Mouse (Mus musculus) liver, embryonic 14.5 days (tissue): ENCODE measurements around the gene Hif3a. TPM values are rescaled to one million over a fixed set of nuclear protein-coding genes. Genes with fewer than 3 reads are reported as not detected.

Experiments used
- ATAC-seq: fragments of 200-750 bp; cut with Nextera tagmentation; 2 replicates; pipeline ENCODE4 v1.8.0; 2017; ENCODE audit warnings: moderate number of reproducible peaks, mild to moderate bottlenecking, moderate library complexity; ENCODE audit not compliant: insufficient read depth
- DNase-seq, 3 experiments: peaks; one replicate each; pipeline ENCODE4 v3.0.0-alpha.2; 2012 to 2013; ENCODE audit warnings: low read depth in 3 of 3, low spot score in 3 of 3
- H3K27ac ChIP-seq: fragments of 300-500 bp; sonication (generic); 2 replicates; pipeline ENCODE4 v1.5.1; 2014; ENCODE audit warnings: moderate library complexity, mild to moderate bottlenecking, control low read depth, inconsistent platforms
- H3K27me3 ChIP-seq: fragments of 300-500 bp; sonication (generic); 2 replicates; pipeline ENCODE4 v1.6.1; 2014; ENCODE audit warnings: mild to moderate bottlenecking, low read length, moderate library complexity; ENCODE audit not compliant: control insufficient read depth, insufficient read depth
- H3K36me3 ChIP-seq: fragments of 300-500 bp; sonication (generic); replicated peaks from 2 replicates; pipeline ENCODE4 v1.6.1; 2014; ENCODE audit warnings: low read depth; ENCODE audit not compliant: control insufficient read depth, insufficient read depth
- H3K4me1 ChIP-seq, 2 experiments: fragments of 200-500 bp in 1 of 2; fragments of 300-500 bp in 1 of 2; sonication (generic) in 1 of 2; replicated peaks; 2 replicates each; pipeline ENCODE4 v1.6.1; 2012 to 2014; ENCODE audit warnings: antibody characterized with exemption in 1 of 2, inconsistent platforms in 1 of 2, low read length in 1 of 2; ENCODE audit not compliant: control insufficient read depth in 2 of 2, insufficient read depth in 2 of 2
- H3K4me2 ChIP-seq: fragments of 300-500 bp; sonication (generic); 2 replicates; pipeline ENCODE4 v1.6.1; 2014; ENCODE audit warnings: low read depth, mild to moderate bottlenecking, control low read depth, moderate library complexity
- H3K4me3 ChIP-seq, 2 experiments: fragments of 200-500 bp in 1 of 2; fragments of 300-500 bp in 1 of 2; sonication (generic) in 1 of 2; 2 replicates each; pipeline ENCODE4 v1.5.1; 2012 to 2014; ENCODE audit warnings: low read depth in 2 of 2, low read length in 2 of 2, mild to moderate bottlenecking in 2 of 2, control low read depth in 1 of 2, inconsistent platforms in 1 of 2, moderate library complexity in 1 of 2; ENCODE audit not compliant: insufficient read depth in 1 of 2
- H3K9ac ChIP-seq: fragments of 300-500 bp; sonication (generic); replicated peaks from 2 replicates; pipeline ENCODE4 v1.6.1; 2014; ENCODE audit warnings: mild to moderate bottlenecking, control low read depth, moderate library complexity
- H3K9me3 ChIP-seq: fragments of 300-500 bp; sonication (generic); 2 replicates; pipeline ENCODE4 v1.6.1; 2016; ENCODE audit warnings: low read length, mixed read lengths; ENCODE audit not compliant: control insufficient read depth
- CTCF ChIP-seq: IDR thresholded peaks from 2 replicates; pipeline ENCODE4 v1.5.1; 2016; ENCODE audit warnings: antibody characterized with exemption, low read depth, control low read depth
- EP300 ChIP-seq: IDR thresholded peaks from 2 replicates; pipeline ENCODE4 v1.6.1; 2016; ENCODE audit warnings: antibody characterized with exemption, low read depth
- WGBS: fragments of 180-500 bp; shearing (Covaris S2); extraction: QIAGEN DNeasy Blood & Tissue Kit; methylation state at CpG from one replicate; pipeline ENCODE4 v1.1.7; 2014; ENCODE audit not compliant: insufficient replicate concordance; 5-methylcytosine and 5-hydroxymethylcytosine counted together
- polyA plus RNA-seq, 2 experiments: library from polyadenylated mRNA; depleted of rRNA in 1 of 2; stranded (reverse) in 1 of 2; unstranded in 1 of 2; fragments of >200 nt; fragmentation: Nextera tagmentation in 1 of 2; extraction: Ambion mirVana in 1 of 2; gene quantifications; 2 replicates each; pipeline versions ENCODE4 v1.2.1 to v1.2.3; 2012 to 2014

The Hif3a gene
- polyA plus RNA-seq, 2 experiments = 9.8 to 22.8 TPM

GRCm38 (mm10) chr7:17024141-17024540 lies 38.1 kb downstream of the Hif3a start:
- Histone ChIP-seq H3K36me3 (peaks cover 27% of the 10 kb centered on the region), H3K9ac (no peak overlapping the region), H3K9me3 (no peaks in the 10 kb centered on the region), H3K4me2 (peak overlapping the region; percentile 18; the same call in 1 of the 2 replicates), H3K27me3 (no peaks in the 10 kb centered on the region), H3K4me3 (no peak overlapping the region), H3K4me1 (peaks cover 21 to 35% of the 10 kb centered on the region in 2 experiments), H3K27ac (no peak overlapping the region)
- DNase-seq (no peak), ATAC-seq (no peak)
- TF ChIP-seq EP300 = no peak
- no peak for TF ChIP-seq CTCF
- WGBS = 63% methylated on average over 6 of the region's 6 CpGs

GRCm38 (mm10) chr7:17023701-17024100 lies 38.5 kb downstream of the Hif3a start:
- Histone ChIP-seq H3K36me3 (peaks cover 27% of the 10 kb centered on the region), H3K4me3 (no peak overlapping the region; a peak in 1 of 4 replicates), H3K4me2 (0 out of 2 replicates have a peak overlapping the region, but pooled peaks have one; percentile 18), H3K9ac (no peak overlapping the region; the same call in 1 of the 2 replicates), H3K27ac (no peak overlapping the region), H3K27me3 (no peaks in the 10 kb centered on the region), H3K4me1 (peaks cover 21 to 35% of the 10 kb centered on the region in 2 experiments), H3K9me3 (no peaks in the 10 kb centered on the region)
- WGBS = 53% methylated on average over 4 of the region's 4 CpGs
- ATAC-seq = no peak
- no peak for DNase-seq
- no peak for TF ChIP-seq EP300
- TF ChIP-seq CTCF = no peak

- peaks cover 18 to 31% of the 10 kb centered on the region in 2 experiments for H3K4me1 ChIP-seq
- no peak for TF ChIP-seq CTCF
- no peak for TF ChIP-seq EP300
- no peak overlapping the region for H3K27ac ChIP-seq
- H3K36me3 ChIP-seq = peaks cover 27% of the 10 kb centered on the region
- DNase-seq (no peak), ATAC-seq (no peak)
- H3K9ac ChIP-seq = no peak overlapping the region
- no peaks in the 10 kb centered on the region for H3K27me3 ChIP-seq
- no peak overlapping the region for H3K4me2 ChIP-seq
- H3K9me3 ChIP-seq = no peaks in the 10 kb centered on the region
- WGBS = 85% methylated on average over 15 of the region's 15 CpGs
- no peak overlapping the region for H3K4me3 ChIP-seq
These were observed 40.1 kb downstream of the Hif3a start for GRCm38 (mm10) chr7:17022176-17022575.

- no peak overlapping the region for H3K4me3 ChIP-seq
- no peak for TF ChIP-seq EP300
- no peak for TF ChIP-seq CTCF
- peaks cover 0 to 10% of the 10 kb centered on the region in 2 experiments; a peak in 1 of 4 replicates for H3K4me1 ChIP-seq
- H3K4me2 ChIP-seq = no peak overlapping the region
- no peak overlapping the region for H3K27ac ChIP-seq
- no peak for DNase-seq
- no peak overlapping the region for H3K9ac ChIP-seq
- H3K36me3 ChIP-seq = peaks cover 43% of the 10 kb centered on the region
- no peak for ATAC-seq
- no peaks in the 10 kb centered on the region for H3K9me3 ChIP-seq
- no peaks in the 10 kb centered on the region for H3K27me3 ChIP-seq
- WGBS = 47% methylated on average over 7 of the region's 7 CpGs
These were observed 42.6 kb downstream of the Hif3a start for GRCm38 (mm10) chr7:17019426-17020166.

GRCm38 (mm10) chr7:17017921-17018320 lies 44.3 kb downstream of the Hif3a start:
- H3K27me3 ChIP-seq = no peaks in the 10 kb centered on the region
- ATAC-seq (no peak), DNase-seq (no peak)
- no peak overlapping the region for H3K4me2 ChIP-seq
- H3K27ac ChIP-seq = no peak overlapping the region
- TF ChIP-seq EP300 (no peak), CTCF (no peak)
- H3K4me1 ChIP-seq = peaks cover 0 to 4% of the 10 kb centered on the region in 2 experiments; a peak in 1 of 4 replicates
- H3K9ac ChIP-seq = no peak overlapping the region
- H3K4me3 ChIP-seq = no peak overlapping the region
- H3K9me3 ChIP-seq = no peaks in the 10 kb centered on the region
- peaks cover 55% of the 10 kb centered on the region for H3K36me3 ChIP-seq
- WGBS = 72% methylated on average over 2 of the region's 2 CpGs
